Mouse (Mus musculus): ENCODE data around the gene Ms4a4b.
"Not testable (repeated sequence)": the region's sequence is repeated elsewhere in the genome, so short reads cannot be mapped to it uniquely, and the experiment has no call there.

Gene Ms4a4b

DNA sequence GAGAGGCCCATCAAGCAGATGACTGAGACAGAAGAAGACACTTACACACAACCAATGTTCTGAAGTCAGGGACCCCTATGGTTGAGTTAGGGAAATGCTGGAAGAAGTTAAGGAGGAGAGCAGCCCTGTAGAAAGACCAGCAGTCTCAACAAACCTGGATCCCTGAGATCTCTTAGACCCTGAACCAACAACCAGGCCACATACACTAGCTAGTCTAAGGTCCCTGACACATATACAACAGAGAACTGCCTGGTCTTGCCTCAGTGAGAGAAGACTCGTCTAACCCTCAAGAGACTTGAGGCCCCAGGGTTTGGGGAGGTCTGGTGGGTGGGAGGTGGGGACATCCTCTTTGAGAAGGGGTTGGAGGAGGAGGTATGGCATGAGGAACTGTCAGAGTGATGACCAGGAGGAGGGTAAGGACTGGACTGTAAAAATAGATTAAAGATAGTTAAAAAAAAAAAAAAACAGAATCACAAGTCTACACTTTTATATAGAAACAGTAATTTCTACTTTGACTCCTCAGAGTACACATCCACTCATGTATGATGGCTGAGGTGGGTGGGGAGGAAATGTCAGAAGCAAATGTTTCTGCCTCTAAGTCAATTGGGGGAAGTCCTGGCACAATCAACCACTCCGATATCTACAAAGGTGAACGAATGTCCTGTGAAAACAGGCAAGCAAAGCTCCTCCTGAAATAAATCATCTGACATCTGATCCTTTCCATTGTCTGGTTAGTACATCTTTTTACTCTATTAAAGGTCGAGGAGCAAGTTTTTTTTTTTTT is 48.2 kb downstream of the Ms4a4b start:
- DNase-seq: no peak

DNA sequence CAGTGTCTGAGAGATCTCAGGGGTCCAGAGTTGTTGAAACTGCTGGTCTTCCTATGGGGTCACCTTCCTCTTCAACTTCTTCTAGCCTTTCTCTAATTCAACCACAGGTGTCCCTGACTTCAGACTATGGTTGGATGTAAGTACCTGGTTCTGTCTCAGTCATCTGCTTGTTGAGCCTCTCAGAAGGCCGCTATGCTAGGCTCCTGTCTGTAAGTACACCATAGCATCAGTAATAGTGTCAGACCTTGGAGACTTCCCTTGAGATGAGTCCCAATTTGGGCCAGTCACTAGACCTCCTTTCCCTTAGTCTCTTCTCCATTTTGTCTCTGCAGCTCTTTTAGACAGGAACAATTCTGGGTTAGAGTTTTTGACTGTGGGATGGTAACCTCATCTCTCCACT is 49.3 kb downstream of the Ms4a4b start:
- no peak for DNase-seq

DNA sequence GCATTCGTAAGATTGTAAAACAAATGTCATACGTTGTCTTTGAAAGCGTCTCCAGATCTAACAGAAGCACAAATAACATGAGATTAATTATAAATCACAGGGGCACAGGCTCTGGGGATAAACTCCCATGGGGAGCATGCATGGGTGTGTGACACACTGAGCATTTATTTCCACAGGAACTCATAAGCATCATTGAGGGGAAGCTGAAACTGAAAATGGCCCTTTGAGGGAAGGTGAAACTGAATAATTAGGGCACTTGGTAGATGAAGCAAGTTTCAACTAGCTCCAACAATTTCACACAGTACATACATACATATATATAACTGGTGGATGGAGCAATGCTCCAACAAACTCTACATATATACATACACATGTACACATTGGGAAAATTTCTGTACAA is 51.2 kb downstream of the Ms4a4b start:
- DNase-seq: no peak

DNA sequence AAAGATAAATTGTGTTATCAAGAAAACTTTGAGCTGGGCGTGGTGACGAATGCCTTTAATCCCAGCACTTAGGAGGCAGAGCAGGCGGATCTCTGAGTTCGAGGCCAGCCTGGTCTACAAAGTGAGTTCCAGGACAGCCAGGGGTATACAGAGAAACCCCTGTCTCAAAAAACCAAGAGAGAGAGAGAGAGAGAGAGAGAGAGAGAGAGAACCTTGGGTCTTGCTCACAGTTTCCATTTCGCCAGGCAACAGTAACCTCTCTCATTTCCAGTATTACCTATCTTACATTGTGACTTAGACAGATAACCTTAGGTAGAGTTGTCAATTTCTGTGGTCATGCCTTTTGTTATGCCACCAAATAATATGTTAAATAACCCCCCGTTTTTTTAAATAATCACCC is 53.0 kb downstream of the Ms4a4b start:
- no peak for DNase-seq

DNA sequence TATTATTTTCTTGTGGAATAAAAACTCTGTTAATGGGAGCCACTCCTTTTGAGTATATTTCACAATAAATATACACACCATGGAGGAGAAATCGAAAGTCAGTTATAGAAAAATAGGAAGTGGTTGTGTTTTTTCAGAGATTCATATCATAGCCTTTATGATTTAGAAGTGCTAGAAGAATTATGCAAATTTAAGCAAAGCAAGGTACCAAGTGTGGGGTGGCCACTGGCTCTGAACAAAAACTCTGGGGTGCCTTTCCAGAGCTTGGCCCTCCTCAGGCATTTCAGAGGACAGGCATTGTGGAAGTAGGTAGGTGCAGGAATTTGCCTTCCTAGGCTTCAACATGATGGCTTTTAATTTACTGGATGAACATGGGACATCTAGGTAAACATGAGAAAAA is 53.9 kb downstream of the Ms4a4b start:
- not testable (repeated sequence) for DNase-seq

DNA sequence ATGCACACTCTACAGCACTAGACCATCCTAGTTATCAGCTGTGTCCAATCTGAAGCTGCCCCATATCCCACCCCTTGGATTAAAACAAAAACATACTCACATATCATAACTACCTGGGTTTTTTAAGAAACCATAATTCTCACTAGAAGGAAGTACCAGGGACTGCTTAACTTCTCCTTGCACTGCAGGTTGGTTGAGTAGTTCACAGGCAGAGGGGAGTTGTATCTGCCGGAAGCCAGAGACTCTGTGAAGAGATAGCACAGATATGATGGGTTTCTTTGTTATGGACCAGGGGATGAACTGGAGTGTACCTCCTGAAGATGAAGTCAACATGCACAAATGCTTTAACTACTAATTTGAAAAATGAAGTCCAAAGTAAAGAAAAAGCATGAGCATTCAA is 57.4 kb downstream of the Ms4a4b start:
- DNase-seq: no peak

DNA sequence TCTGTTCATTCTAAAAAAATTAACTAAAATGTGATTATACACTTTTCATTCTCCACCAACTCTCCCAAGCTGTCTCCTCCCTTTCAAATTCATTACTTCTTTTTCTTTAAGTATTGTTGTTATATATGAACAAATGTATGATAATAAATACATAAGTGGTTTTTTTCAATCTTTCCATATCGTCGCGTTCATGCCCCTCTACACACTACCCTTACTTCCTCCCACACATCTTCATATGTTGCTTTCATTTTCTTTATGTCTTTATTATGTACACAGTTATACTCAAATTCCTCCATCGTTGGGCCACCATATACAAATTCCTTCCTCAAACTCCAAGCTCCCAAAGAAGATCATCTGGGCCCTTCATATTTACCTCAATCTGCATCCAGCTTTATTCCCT is 58.0 kb downstream of the Ms4a4b start:
- DNase-seq: no peak

DNA sequence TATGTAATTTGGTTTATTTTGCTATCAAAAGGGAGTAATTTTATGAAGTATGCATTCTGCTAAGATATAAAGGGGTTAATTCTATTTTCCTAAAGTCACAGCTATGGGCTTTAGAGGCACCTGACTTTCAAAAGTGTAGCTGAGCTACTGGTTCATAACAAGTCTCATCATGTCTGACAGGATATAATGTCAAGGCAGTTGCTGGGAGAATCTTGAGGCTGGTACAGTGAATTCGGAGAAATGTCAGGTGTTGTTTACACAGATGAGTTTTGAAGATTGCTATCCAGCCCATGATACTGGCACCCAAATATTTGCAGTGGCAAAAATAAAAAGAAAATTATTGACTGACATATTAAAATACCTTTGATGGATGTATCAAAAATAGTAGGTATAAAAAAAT is 61.5 kb downstream of the Ms4a4b start:
- no peak for DNase-seq

DNA sequence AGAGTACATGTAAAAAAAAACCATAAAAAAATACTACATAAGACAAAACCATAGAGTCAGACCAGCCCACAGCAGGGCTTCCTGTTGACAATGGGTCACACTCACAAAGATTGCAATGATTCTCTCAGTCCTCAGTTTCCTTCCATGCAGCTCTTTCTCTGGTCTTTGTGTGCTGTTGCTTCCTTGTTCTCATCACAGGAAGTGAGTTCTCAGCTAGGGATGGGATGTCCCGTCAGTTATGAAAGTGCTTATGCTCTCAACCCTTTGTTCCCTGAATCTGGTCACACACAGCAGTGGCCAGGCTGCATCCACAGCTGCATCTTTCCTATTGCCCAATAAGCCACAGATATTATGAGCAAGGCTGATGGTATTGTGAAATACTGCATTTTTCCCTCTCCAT is 70.1 kb downstream of the Ms4a4b start:
- DNase-seq: no peak

DNA sequence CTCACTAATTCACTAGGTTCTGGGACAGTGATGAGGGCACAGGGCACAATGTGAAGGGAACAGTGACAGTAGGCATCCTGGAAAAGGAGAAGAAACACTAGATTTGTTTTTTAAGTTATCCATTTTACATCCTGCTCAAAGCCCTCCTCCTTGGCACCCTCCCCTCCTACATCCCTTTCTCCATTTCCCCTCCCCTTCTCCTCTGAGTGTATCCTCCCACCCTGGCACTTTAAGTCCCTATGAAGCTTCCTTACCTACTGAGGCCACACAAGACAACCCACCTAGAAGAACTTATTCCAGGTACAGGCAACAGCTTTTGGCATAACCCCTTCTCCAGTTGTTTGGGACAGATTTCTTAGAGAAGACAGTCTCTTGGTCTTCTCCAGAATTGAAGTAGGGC is 72.9 kb downstream of the Ms4a4b start, which contains the start of gene Ms4a6b:
TSS of gene Ms4a6b (plus strand) at position 267 of the 400 bp plus-strand sequence.
- DNase-seq: no peak

All from embryo, embryonic 11 days (tissue).